Mouse (Mus musculus) thymus, adult 2 months (tissue): ENCODE measurements around the gene Iscu.

Experiments used
- CTCF ChIP-seq: fragments of 200-500 bp; IDR thresholded peaks from 2 replicates; pipeline ENCODE4 v1.5.1; 2012; ENCODE audit warnings: mild to moderate bottlenecking, control low read depth, low read length, moderate library complexity, borderline replicate concordance; ENCODE audit not compliant: control insufficient read depth, poor library complexity, insufficient read depth; ENCODE audit errors: extremely low read depth
- POLR2A ChIP-seq: fragments of 200-500 bp; IDR thresholded peaks from 2 replicates; pipeline ENCODE4 v1.6.1; 2012; ENCODE audit warnings: mild to moderate bottlenecking, low read length, control low read depth, moderate library complexity; ENCODE audit not compliant: control insufficient read depth, poor library complexity, insufficient read depth; ENCODE audit errors: extremely low read depth

DNA sequence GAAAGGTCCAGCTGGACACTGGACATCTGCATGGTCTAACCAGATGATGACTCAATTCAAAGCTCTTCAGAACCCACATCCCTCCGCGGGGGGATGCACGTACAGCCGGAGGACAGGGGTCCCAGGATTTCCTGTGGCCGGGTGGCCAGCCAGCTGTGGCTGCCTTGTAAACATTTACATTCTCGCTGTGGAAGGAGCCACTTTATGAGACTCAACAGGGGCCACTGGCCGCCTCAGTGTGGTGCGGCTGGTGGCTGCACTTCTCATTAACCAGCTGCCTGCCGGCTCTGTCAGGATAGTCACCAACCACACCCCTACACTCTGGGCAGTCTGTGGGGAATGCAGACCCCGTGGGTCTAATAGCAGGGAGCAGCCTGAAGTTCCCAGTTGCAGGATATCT lies 33.9 kb downstream of the Iscu start:
- TF ChIP-seq CTCF (no peak), POLR2A (no peak)
